Comparison of ENCODE assay signal across 22 mouse cellular contexts in genomic region chr14:60257851-60258250, GRCm38 (mm10). TPM values are rescaled to one million over a fixed set of nuclear protein-coding genes. Genes with fewer than 3 reads are reported as not detected.
"Had no signal": no experiment of that assay in that cellular context is flagged by ENCODE, and none has a peak within 500 bp of the region (broad histone marks: within the 10 kb centered on the region; RNA-seq: fewer than 3 reads in every experiment).

No protein-coding gene starts in this region.

- ATAC-seq: midbrain, embryonic 13.5 days; midbrain, embryonic 15.5 days had no signal

- H3K4me3 ChIP-seq: liver, embryonic 12.5 days; lung, embryonic 15.5 days; megakaryocyte, embryonic 14.5 days; midbrain, embryonic 13.5 days; midbrain, embryonic 15.5 days; neural tube, embryonic 12.5 days; stomach, embryonic 15.5 days had no signal

- DNase-seq: right cerebral cortex, postnatal 14 days; thymus, adult 2 months; thymus, postnatal 25 days; thymus, postnatal 4 days had no signal

- H3K9ac ChIP-seq: lung, embryonic 15.5 days; midbrain, embryonic 13.5 days; midbrain, embryonic 15.5 days; neural tube, embryonic 12.5 days; stomach, embryonic 15.5 days had no signal

- H3K4me1 ChIP-seq: lung, embryonic 15.5 days; midbrain, embryonic 13.5 days; midbrain, embryonic 15.5 days; neural tube, embryonic 12.5 days; stomach, embryonic 15.5 days had no signal

- H3K9me3 ChIP-seq: liver, embryonic 12.5 days; lung, embryonic 15.5 days; megakaryocyte, embryonic 14.5 days; midbrain, embryonic 13.5 days; midbrain, embryonic 15.5 days; neural tube, embryonic 12.5 days; stomach, embryonic 15.5 days had no signal

- H3K27ac ChIP-seq: liver, embryonic 14.5 days; macrophage; midbrain, embryonic 13.5 days; midbrain, embryonic 15.5 days; neural tube, embryonic 12.5 days; stomach, embryonic 15.5 days; stomach, postnatal 0 days had no signal

- H3K27me3 ChIP-seq: liver, embryonic 12.5 days; lung, embryonic 15.5 days; megakaryocyte, embryonic 14.5 days; midbrain, embryonic 13.5 days; midbrain, embryonic 15.5 days; neural tube, embryonic 12.5 days; stomach, embryonic 15.5 days had no signal

- H3K36me3 ChIP-seq: liver, embryonic 12.5 days; lung, embryonic 15.5 days; midbrain, embryonic 13.5 days; midbrain, embryonic 15.5 days; neural tube, embryonic 12.5 days; stomach, embryonic 15.5 days had no signal

- H3K4me2 ChIP-seq: lung, embryonic 15.5 days; midbrain, embryonic 11.5 days; midbrain, embryonic 13.5 days; midbrain, embryonic 15.5 days; neural tube, embryonic 12.5 days; stomach, embryonic 15.5 days had no signal

RNA-seq across cellular contexts. Expression of gene Nupl1, which starts 6.6 kb away (rescaled TPM):
- total RNA-seq: liver, adult 2 months; megakaryocyte progenitor cell, adult 5-6 weeks; monocyte, adult 5-6 weeks; neutrophil, adult 5-6 weeks had no signal
- polyA plus RNA-seq: liver, adult 2 months; liver, embryonic 12.5 days; macrophage; midbrain, postnatal 0 days; neural tube, embryonic 12.5 days; spleen, adult 2 months; thymus, adult 2 months; urinary bladder, adult 2 months had no signal
